In genomic region chr8:3631478-3631875, GRCm38 (mm10) we compare ENCODE assay signal across 8 mouse cellular contexts. TPM values are rescaled to one million over a fixed set of nuclear protein-coding genes. Genes with fewer than 3 reads are reported as not detected.
A peak's percentile ranks its signal among the peaks of the same experiment; 100 is the strongest.
DNase-seq lines count a peak whose midpoint lies in the region; ATAC-seq lines count a peak whose summit lies in the region.

No protein-coding gene starts in this region.

- DNase-seq in neural tube, embryonic 11.5 days (ENCODE audit: low spot score): no peak
- DNase-seq in neural tube, embryonic 10.5 days (ENCODE audit: extremely low spot score, low spot score): no peak
- peak; percentile 56 for DNase-seq in kidney, postnatal 10 days
- DNase-seq in thymus, postnatal 0 days (ENCODE audit: low spot score): peak; percentile 22
- no peak for DNase-seq in cerebellum, postnatal 14 days
- no peak for DNase-seq in left cerebral cortex, postnatal 14 days (ENCODE audit: low spot score in 2 of 2)

- H3K4me2 ChIP-seq in neural tube, embryonic 11.5 days (ENCODE audit: low read depth): peak overlapping the region; percentile 78
- peak overlapping the region; percentile 77 for H3K4me2 ChIP-seq in embryonic facial prominence, embryonic 15.5 days (replicated peaks)

- peak overlapping the region; percentile 48 for H3K9ac ChIP-seq in neural tube, embryonic 11.5 days (ENCODE audit: low read length)
- peak overlapping the region; percentile 51 for H3K9ac ChIP-seq in embryonic facial prominence, embryonic 15.5 days

- H3K4me1 ChIP-seq in neural tube, embryonic 11.5 days (ENCODE audit: control insufficient read depth, insufficient read depth, low read length): no peaks in the 10 kb centered on the region
- H3K4me1 ChIP-seq in embryonic facial prominence, embryonic 15.5 days: peaks cover 10% of the 10 kb centered on the region

- H3K36me3 ChIP-seq in neural tube, embryonic 11.5 days (ENCODE audit: control insufficient read depth, insufficient read depth, low read length): no peaks in the 10 kb centered on the region
- 0 out of 2 replicates have a peak, but pooled peaks cover 10% of the 10 kb centered on the region for H3K36me3 ChIP-seq in embryonic facial prominence, embryonic 15.5 days
- H3K36me3 ChIP-seq in macrophage (ENCODE audit: inconsistent target): peaks cover 37% of the 10 kb centered on the region

- no peak overlapping the region for H3K27ac ChIP-seq in neural tube, embryonic 11.5 days (ENCODE audit: low read depth, low read length)
- no peak overlapping the region for H3K27ac ChIP-seq in embryonic facial prominence, embryonic 15.5 days (replicated peaks)
- H3K27ac ChIP-seq in macrophage: peak overlapping the region; percentile 83

- H3K27me3 ChIP-seq in neural tube, embryonic 11.5 days (ENCODE audit: control insufficient read depth, insufficient read depth, low read length): no peaks in the 10 kb centered on the region
- peaks cover 10% of the 10 kb centered on the region for H3K27me3 ChIP-seq in embryonic facial prominence, embryonic 15.5 days

- H3K9me3 ChIP-seq in neural tube, embryonic 11.5 days (ENCODE audit: control insufficient read depth, low read length): no peaks in the 10 kb centered on the region
- no peaks in the 10 kb centered on the region for H3K9me3 ChIP-seq in embryonic facial prominence, embryonic 15.5 days (replicated peaks)

- H3K79me2 ChIP-seq in macrophage (ENCODE audit: inconsistent target): peaks cover 37% of the 10 kb centered on the region

- intact Hi-C loops in left cerebral cortex, postnatal 14 days (cut with DNase I): no loop called here

- WGBS in neural tube, embryonic 11.5 days: 19% methylated on average over 8 of the region's 8 CpGs
- 14% methylated on average over 8 of the region's 8 CpGs for WGBS in embryonic facial prominence, embryonic 15.5 days
- 0% methylated on average over 8 of the region's 8 CpGs for WGBS in macrophage (ENCODE audit: missing documents)

- no peak for ATAC-seq in neural tube, embryonic 11.5 days (ENCODE audit: insufficient read depth, low FRiP score, low TSS enrichment)
- 0 out of 2 replicates have a peak, but pooled peaks have one; percentile 17 for ATAC-seq in embryonic facial prominence, embryonic 15.5 days (ENCODE audit: insufficient number of reproducible peaks, low FRiP score, low TSS enrichment, low read depth)

- peak overlapping the region; percentile 47 for H3K4me3 ChIP-seq in neural tube, embryonic 11.5 days (ENCODE audit: low read depth, low read length)
- H3K4me3 ChIP-seq in embryonic facial prominence, embryonic 15.5 days (replicated peaks): peak overlapping the region; percentile 55
- H3K4me3 ChIP-seq in macrophage (ENCODE audit: inconsistent target): peak overlapping the region; percentile 100

RNA-seq across cellular contexts. Expression of gene Stxbp2, which starts 0.7 kb away (rescaled TPM):
- 17.3 and 25.2 TPM in 2 replicates for polyA plus RNA-seq in neural tube, embryonic 11.5 days (2014; fragmentation: Nextera tagmentation; extraction: Ambion mirVana)
- polyA plus RNA-seq in embryonic facial prominence, embryonic 15.5 days (2015; fragmentation: Nextera tagmentation; extraction: Ambion mirVana): 48.4 and 56.0 TPM in 2 replicates
- total RNA-seq in macrophage (2018; cell fraction: chromatin; rRNA removed): 100 to 1,000 TPM; 464 to 917 (median 687) TPM
- 100 to 1,000 TPM in 24 of 26 experiments, 10 to 100 TPM in 2; 99.0 to 162 (median 127) TPM for total RNA-seq in macrophage (2018; cell fraction: cytosol; rRNA removed)
- total RNA-seq in macrophage (2018; cell fraction: nucleus; rRNA removed): 100 to 1,000 TPM; 220 to 729 (median 402) TPM
- polyA plus RNA-seq in macrophage (2018): 121 to 243 TPM (median 173 TPM) in 3 replicates
- polyA plus RNA-seq in thymus, postnatal 0 days (2015; fragmentation: Nextera tagmentation; extraction: Ambion mirVana): 114 and 120 TPM in 2 replicates
- 10 to 100 TPM; 39.2 to 50.8 TPM for total RNA-seq in left cerebral cortex, postnatal 14 days (2021)

RNA-seq across cellular contexts. Expression of gene Pcp2, which starts 6.1 kb away (rescaled TPM):
- polyA plus RNA-seq in neural tube, embryonic 11.5 days (2014; fragmentation: Nextera tagmentation; extraction: Ambion mirVana): not detected in 2 replicates
- polyA plus RNA-seq in embryonic facial prominence, embryonic 15.5 days (2015; fragmentation: Nextera tagmentation; extraction: Ambion mirVana): 0.11 and 0.43 TPM in 2 replicates
- not detected for total RNA-seq in macrophage (2018; cell fraction: chromatin; rRNA removed)
- not detected for total RNA-seq in macrophage (2018; cell fraction: cytosol; rRNA removed)
- not detected for total RNA-seq in macrophage (2018; cell fraction: nucleus; rRNA removed)
- not detected in 3 replicates for polyA plus RNA-seq in macrophage (2018)
- 0.31 and 0.42 TPM in 2 replicates for polyA plus RNA-seq in thymus, postnatal 0 days (2015; fragmentation: Nextera tagmentation; extraction: Ambion mirVana)
- 1 to 10 TPM in 1 of 2 experiments, under 1 TPM in 1; 0.78 to 1.1 TPM for total RNA-seq in left cerebral cortex, postnatal 14 days (2021)

RNA-seq across cellular contexts. Expression of gene Pet100, which starts 10.1 kb away (rescaled TPM):
- 91.7 and 99.2 TPM in 2 replicates for polyA plus RNA-seq in neural tube, embryonic 11.5 days (2014; fragmentation: Nextera tagmentation; extraction: Ambion mirVana)
- polyA plus RNA-seq in embryonic facial prominence, embryonic 15.5 days (2015; fragmentation: Nextera tagmentation; extraction: Ambion mirVana): 103 and 116 TPM in 2 replicates
- total RNA-seq in macrophage (2018; cell fraction: chromatin; rRNA removed): 10 to 100 TPM in 25 of 26 experiments, 1 to 10 TPM in 1; 8.3 to 84.9 (median 43.3) TPM
- total RNA-seq in macrophage (2018; cell fraction: cytosol; rRNA removed): 10 to 100 TPM; 35.4 to 94.1 (median 54.8) TPM
- total RNA-seq in macrophage (2018; cell fraction: nucleus; rRNA removed): 10 to 100 TPM; 21.8 to 91.7 (median 55.4) TPM
- polyA plus RNA-seq in macrophage (2018): 35.9 to 49.5 TPM (median 43.3 TPM) in 3 replicates
- polyA plus RNA-seq in thymus, postnatal 0 days (2015; fragmentation: Nextera tagmentation; extraction: Ambion mirVana): 182 and 202 TPM in 2 replicates
- 10 to 100 TPM; 88.1 to 92.9 TPM for total RNA-seq in left cerebral cortex, postnatal 14 days (2021)

RNA-seq across cellular contexts. Expression of gene Xab2, which starts 10.4 kb away (rescaled TPM):
- polyA plus RNA-seq in neural tube, embryonic 11.5 days (2014; fragmentation: Nextera tagmentation; extraction: Ambion mirVana): 61.6 and 68.3 TPM in 2 replicates
- polyA plus RNA-seq in embryonic facial prominence, embryonic 15.5 days (2015; fragmentation: Nextera tagmentation; extraction: Ambion mirVana): 53.7 and 55.7 TPM in 2 replicates
- total RNA-seq in macrophage (2018; cell fraction: chromatin; rRNA removed): 10 to 100 TPM; 32.7 to 76.6 (median 56.0) TPM
- total RNA-seq in macrophage (2018; cell fraction: cytosol; rRNA removed): 10 to 100 TPM; 16.4 to 30.4 (median 24.6) TPM
- total RNA-seq in macrophage (2018; cell fraction: nucleus; rRNA removed): 10 to 100 TPM; 30.8 to 54.1 (median 39.6) TPM
- 26.9 to 29.7 TPM (median 28.8 TPM) in 3 replicates for polyA plus RNA-seq in macrophage (2018)
- polyA plus RNA-seq in thymus, postnatal 0 days (2015; fragmentation: Nextera tagmentation; extraction: Ambion mirVana): 62.2 and 64.3 TPM in 2 replicates
- total RNA-seq in left cerebral cortex, postnatal 14 days (2021): 10 to 100 TPM; 32.7 to 34.4 TPM

RNA-seq across cellular contexts. Expression of gene Retn, which starts 24.1 kb away (rescaled TPM):
- not detected in 2 replicates for polyA plus RNA-seq in neural tube, embryonic 11.5 days (2014; fragmentation: Nextera tagmentation; extraction: Ambion mirVana)
- not detected in 2 replicates for polyA plus RNA-seq in embryonic facial prominence, embryonic 15.5 days (2015; fragmentation: Nextera tagmentation; extraction: Ambion mirVana)
- total RNA-seq in macrophage (2018; cell fraction: chromatin; rRNA removed): under 1 TPM in 1 of 26 experiments, not detected in 25; 0.99 TPM
- not detected for total RNA-seq in macrophage (2018; cell fraction: cytosol; rRNA removed)
- under 1 TPM in 1 of 26 experiments, not detected in 25; 0.89 TPM for total RNA-seq in macrophage (2018; cell fraction: nucleus; rRNA removed)
- not detected in 3 replicates for polyA plus RNA-seq in macrophage (2018)
- polyA plus RNA-seq in thymus, postnatal 0 days (2015; fragmentation: Nextera tagmentation; extraction: Ambion mirVana): 1.0 and 1.5 TPM in 2 replicates
- under 1 TPM; 0.42 to 0.53 TPM for total RNA-seq in left cerebral cortex, postnatal 14 days (2021)

Comparison
In these comparisons a context has a peak if more than half of its experiments do, and no peak if none do; other contexts are left out.
1. DNase-seq: peak in kidney, postnatal 10 days (single experiment) and thymus, postnatal 0 days (single experiment); none in neural tube, embryonic 11.5 days (single experiment), neural tube, embryonic 10.5 days (single experiment), cerebellum, postnatal 14 days (0 of 2) and left cerebral cortex, postnatal 14 days (0 of 2).
2. H3K4me3 ChIP-seq: peak in every context shown above with its lines; median percentile 100 in macrophage; 55 in embryonic facial prominence, embryonic 15.5 days; 47 in neural tube, embryonic 11.5 days.